26 mouse cellular contexts compared by ENCODE assay signal in genomic region chr5:7720061-7720460, GRCm38 (mm10).
"Had no signal": no experiment of that assay in that cellular context is flagged by ENCODE, and none has a peak within 500 bp of the region (broad histone marks: within the 10 kb centered on the region; RNA-seq: fewer than 3 reads in every experiment).

No protein-coding gene starts in this region.

- H3K4me3 ChIP-seq: heart, embryonic 10.5 days; heart, embryonic 12.5 days; hindbrain, embryonic 10.5 days; hindbrain, embryonic 12.5 days; intestine, embryonic 15.5 days; kidney, embryonic 15.5 days; layer of hippocampus, adult 2 months; left cerebral cortex, adult 2 months; limb, embryonic 13.5 days; limb, embryonic 15.5 days; liver, embryonic 12.5 days had no signal

- DNase-seq: gastrocnemius, postnatal 14 days; gastrocnemius, postnatal 36 days; heart, postnatal 10 days; heart, postnatal 4 days; kidney, adult 18-20 months; kidney, adult 9 months; kidney, postnatal 10 days; kidney, postnatal 25 days; kidney, postnatal 4 days; left cerebral cortex, postnatal 4 days; lung, adult 18-20 months had no signal

- H3K4me1 ChIP-seq: heart, embryonic 10.5 days; heart, embryonic 12.5 days; hindbrain, embryonic 10.5 days; hindbrain, embryonic 12.5 days; intestine, embryonic 15.5 days; kidney, embryonic 15.5 days; limb, embryonic 13.5 days; limb, embryonic 15.5 days; liver, embryonic 12.5 days had no signal

- H3K27me3 ChIP-seq: heart, embryonic 12.5 days; hindbrain, embryonic 12.5 days; intestine, embryonic 15.5 days; kidney, embryonic 15.5 days; limb, embryonic 13.5 days; limb, embryonic 15.5 days; liver, embryonic 12.5 days had no signal

- H3K4me2 ChIP-seq: heart, embryonic 12.5 days; hindbrain, embryonic 12.5 days; hindbrain, embryonic 14.5 days; intestine, embryonic 15.5 days; kidney, embryonic 15.5 days; limb, embryonic 13.5 days; limb, embryonic 15.5 days; liver, embryonic 12.5 days had no signal

- ATAC-seq: inflammation-experienced regulatory T-cells, adult 6 months; intestine, embryonic 15.5 days; intestine, postnatal 0 days; liver, embryonic 12.5 days had no signal

- H3K36me3 ChIP-seq: heart, embryonic 10.5 days; heart, embryonic 12.5 days; hindbrain, embryonic 10.5 days; hindbrain, embryonic 12.5 days; intestine, embryonic 15.5 days; kidney, embryonic 15.5 days; limb, embryonic 13.5 days; limb, embryonic 15.5 days; liver, embryonic 12.5 days had no signal

- H3K27ac ChIP-seq: heart, embryonic 10.5 days; hindbrain, embryonic 10.5 days; hindbrain, embryonic 12.5 days; hindbrain, embryonic 14.5 days; intestine, embryonic 15.5 days; kidney, embryonic 15.5 days; layer of hippocampus, adult 2 months; left cerebral cortex, adult 2 months; limb, embryonic 13.5 days; limb, embryonic 15.5 days; liver, embryonic 12.5 days; liver, embryonic 14.5 days had no signal

- H3K9me3 ChIP-seq: heart, embryonic 10.5 days; heart, embryonic 12.5 days; hindbrain, embryonic 10.5 days; hindbrain, embryonic 12.5 days; intestine, embryonic 15.5 days; kidney, embryonic 15.5 days; limb, embryonic 13.5 days; limb, embryonic 15.5 days; liver, embryonic 12.5 days had no signal

- H3K9ac ChIP-seq: heart, embryonic 12.5 days; hindbrain, embryonic 12.5 days; hindbrain, embryonic 14.5 days; intestine, embryonic 15.5 days; kidney, embryonic 15.5 days; limb, embryonic 13.5 days; limb, embryonic 15.5 days; liver, embryonic 12.5 days; liver, embryonic 14.5 days had no signal
